Mouse (Mus musculus): ENCODE measurements around the gene Arhgap44. TPM values are rescaled to one million over a fixed set of nuclear protein-coding genes. Genes with fewer than 3 reads are reported as not detected.

The Arhgap44 gene
- polyA plus RNA-seq, 1 experiment: 1.1 TPM

GRCm38 (mm10) chr11:65124913-65125418 is 37.8 kb downstream of the Arhgap44 start:
- no peak overlapping the region for H3K27ac ChIP-seq (ENCODE audit: insufficient read depth, low read depth, low read length)
- H3K4me3 ChIP-seq (ENCODE audit: low read depth, low read length): no peak overlapping the region
- 67% methylated on average over 8 of the region's 8 CpGs for WGBS
- TF ChIP-seq POLR2A (IDR thresholded peaks at IDR 0.05; ENCODE audit: low read depth, low read length) (no peak), CTCF (IDR thresholded peaks at IDR 0.05; ENCODE audit: extremely low read depth, insufficient read length, insufficient replicate concordance, low read depth, low read length) (no peak)
- H3K36me3 ChIP-seq (ENCODE audit: control insufficient read depth, insufficient read depth, low read length): no peaks in the 10 kb centered on the region
- no peaks in the 10 kb centered on the region for H3K4me1 ChIP-seq (ENCODE audit: control insufficient read depth, insufficient read depth, insufficient read length, low read length)
- no peaks in the 10 kb centered on the region for H3K27me3 ChIP-seq (ENCODE audit: control insufficient read depth, insufficient read depth, low read length)

- TF ChIP-seq CTCF (IDR thresholded peaks at IDR 0.05; ENCODE audit: extremely low read depth, insufficient read length, insufficient replicate concordance, low read depth, low read length) (no peak), POLR2A (IDR thresholded peaks at IDR 0.05; ENCODE audit: low read depth, low read length) (no peak)
- Histone ChIP-seq H3K4me1 (ENCODE audit: control insufficient read depth, insufficient read depth, insufficient read length, low read length) (no peaks in the 10 kb centered on the region), H3K4me3 (ENCODE audit: low read depth, low read length) (no peak overlapping the region), H3K27ac (ENCODE audit: insufficient read depth, low read depth, low read length) (no peak overlapping the region), H3K36me3 (ENCODE audit: control insufficient read depth, insufficient read depth, low read length) (no peaks in the 10 kb centered on the region), H3K27me3 (ENCODE audit: control insufficient read depth, insufficient read depth, low read length) (no peaks in the 10 kb centered on the region)
- WGBS: 79% methylated on average over 4 of the region's 4 CpGs
Measured at GRCm38 (mm10) chr11:65120276-65120675, 42.5 kb downstream of the Arhgap44 start.

GRCm38 (mm10) chr11:65115811-65116210 is 47.0 kb downstream of the Arhgap44 start:
- H3K4me1 ChIP-seq (ENCODE audit: control insufficient read depth, insufficient read depth, insufficient read length, low read length): no peaks in the 10 kb centered on the region
- H3K36me3 ChIP-seq (ENCODE audit: control insufficient read depth, insufficient read depth, low read length): no peaks in the 10 kb centered on the region
- 74% methylated on average over 6 of the region's 6 CpGs for WGBS
- H3K27me3 ChIP-seq (ENCODE audit: control insufficient read depth, insufficient read depth, low read length): no peaks in the 10 kb centered on the region
- TF ChIP-seq POLR2A (IDR thresholded peaks at IDR 0.05; ENCODE audit: low read depth, low read length) (no peak), CTCF (IDR thresholded peaks at IDR 0.05; ENCODE audit: extremely low read depth, insufficient read length, insufficient replicate concordance, low read depth, low read length) (no peak)
- no peak overlapping the region for H3K4me3 ChIP-seq (ENCODE audit: low read depth, low read length)
- H3K27ac ChIP-seq (ENCODE audit: insufficient read depth, low read depth, low read length): no peak overlapping the region

- no peak for TF ChIP-seq POLR2A (IDR thresholded peaks at IDR 0.05; ENCODE audit: low read depth, low read length)
- no peak for TF ChIP-seq CTCF (IDR thresholded peaks at IDR 0.05; ENCODE audit: extremely low read depth, insufficient read length, insufficient replicate concordance, low read depth, low read length)
- WGBS: 24% methylated on average over 4 of the region's 4 CpGs
Measured at GRCm38 (mm10) chr11:65112086-65112485, 50.7 kb downstream of the Arhgap44 start.

GRCm38 (mm10) chr11:65111651-65112050 is 51.1 kb downstream of the Arhgap44 start:
- Histone ChIP-seq H3K4me1 (ENCODE audit: control insufficient read depth, insufficient read depth, insufficient read length, low read length) (no peaks in the 10 kb centered on the region), H3K4me3 (ENCODE audit: low read depth, low read length) (no peak overlapping the region), H3K27me3 (ENCODE audit: control insufficient read depth, insufficient read depth, low read length) (no peaks in the 10 kb centered on the region), H3K27ac (ENCODE audit: insufficient read depth, low read depth, low read length) (no peak overlapping the region), H3K36me3 (ENCODE audit: control insufficient read depth, insufficient read depth, low read length) (no peaks in the 10 kb centered on the region)
- no peak for TF ChIP-seq POLR2A (IDR thresholded peaks at IDR 0.05; ENCODE audit: low read depth, low read length)
- no peak for TF ChIP-seq CTCF (IDR thresholded peaks at IDR 0.05; ENCODE audit: extremely low read depth, insufficient read length, insufficient replicate concordance, low read depth, low read length)
- 74% methylated on average over 5 of the region's 5 CpGs for WGBS

More at GRCm38 (mm10) chr11:65112086-65112485, 50.7 kb downstream of the Arhgap44 start:
- Histone ChIP-seq H3K36me3 (ENCODE audit: control insufficient read depth, insufficient read depth, low read length) (no peaks in the 10 kb centered on the region), H3K27ac (ENCODE audit: insufficient read depth, low read depth, low read length) (no peak overlapping the region), H3K4me3 (ENCODE audit: low read depth, low read length) (no peak overlapping the region), H3K27me3 (ENCODE audit: control insufficient read depth, insufficient read depth, low read length) (no peaks in the 10 kb centered on the region), H3K4me1 (ENCODE audit: control insufficient read depth, insufficient read depth, insufficient read length, low read length) (no peaks in the 10 kb centered on the region)

- Histone ChIP-seq H3K4me3 (ENCODE audit: low read depth, low read length) (no peak overlapping the region), H3K27ac (ENCODE audit: insufficient read depth, low read depth, low read length) (no peak overlapping the region), H3K4me1 (ENCODE audit: control insufficient read depth, insufficient read depth, insufficient read length, low read length) (no peaks in the 10 kb centered on the region), H3K36me3 (ENCODE audit: control insufficient read depth, insufficient read depth, low read length) (no peaks in the 10 kb centered on the region), H3K27me3 (ENCODE audit: control insufficient read depth, insufficient read depth, low read length) (no peaks in the 10 kb centered on the region)
- TF ChIP-seq POLR2A (IDR thresholded peaks at IDR 0.05; ENCODE audit: low read depth, low read length) (no peak), CTCF (IDR thresholded peaks at IDR 0.05; ENCODE audit: extremely low read depth, insufficient read length, insufficient replicate concordance, low read depth, low read length) (no peak)
- 84% methylated on average over 10 of the region's 10 CpGs for WGBS
Measured at GRCm38 (mm10) chr11:65110058-65110457, 52.7 kb downstream of the Arhgap44 start.

- Histone ChIP-seq H3K36me3 (ENCODE audit: control insufficient read depth, insufficient read depth, low read length) (no peaks in the 10 kb centered on the region), H3K4me1 (ENCODE audit: control insufficient read depth, insufficient read depth, insufficient read length, low read length) (no peaks in the 10 kb centered on the region), H3K27ac (ENCODE audit: insufficient read depth, low read depth, low read length) (no peak overlapping the region), H3K4me3 (ENCODE audit: low read depth, low read length) (no peak overlapping the region), H3K27me3 (ENCODE audit: control insufficient read depth, insufficient read depth, low read length) (no peaks in the 10 kb centered on the region)
- TF ChIP-seq POLR2A (IDR thresholded peaks at IDR 0.05; ENCODE audit: low read depth, low read length) (no peak), CTCF (IDR thresholded peaks at IDR 0.05; ENCODE audit: extremely low read depth, insufficient read length, insufficient replicate concordance, low read depth, low read length) (no peak)
- 66% methylated on average over 5 of the region's 5 CpGs for whole genome bisulfite sequencing
Measured at GRCm38 (mm10) chr11:65107734-65108171, 55.0 kb downstream of the Arhgap44 start.
